Mouse (Mus musculus) bone marrow, adult 2 months (tissue): ENCODE measurements at regions not wholly inside any gene's neighbourhood (a gene's known extent, or its start where the extent isn't known, plus 50 kb on each side); places are given as distances from the start of the nearest gene placed in this dataset.

Experiments
- CTCF ChIP-seq: fragments of 200-500 bp; IDR thresholded peaks from 2 replicates; pipeline ENCODE4 v1.5.1; 2011; ENCODE audit warnings: low read length, control low read depth; ENCODE audit not compliant: control insufficient read depth, insufficient read depth
- POLR2A ChIP-seq: fragments of 200-500 bp; IDR thresholded peaks from 2 replicates; pipeline ENCODE4 v1.6.1; 2011; ENCODE audit warnings: low read depth, mild to moderate bottlenecking, control low read depth, low read length, borderline replicate concordance; ENCODE audit not compliant: control insufficient read depth

DNA sequence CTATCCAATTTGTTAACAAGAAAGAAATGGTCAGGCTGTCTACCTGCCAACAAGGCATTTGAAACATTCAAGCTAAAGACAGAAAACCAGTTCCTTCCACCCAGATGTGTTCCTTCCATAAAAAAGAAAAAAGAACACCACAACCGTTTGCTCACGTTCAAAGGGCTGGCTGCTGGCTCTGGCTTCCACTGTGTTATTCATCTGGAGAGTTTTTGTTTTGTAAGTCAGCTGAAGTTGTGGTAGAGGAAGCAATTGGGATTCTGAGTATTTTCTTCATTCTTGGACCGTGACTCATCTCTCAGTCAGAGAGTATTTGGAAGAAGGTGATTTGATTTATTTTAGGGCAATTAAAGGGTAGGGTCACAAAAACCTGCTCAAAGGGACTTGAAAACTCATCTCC lies 203.2 kb upstream of the Klf4 start:
- no peak for TF ChIP-seq POLR2A
- no peak for TF ChIP-seq CTCF
